Mouse (Mus musculus) 416B (cell line): Measurements from ENCODE around the gene Hhipl1.

Source experiments
- DNase-seq: peaks from one replicate; pipeline ENCODE4 v3.0.0; 2011; ENCODE audit warnings: low read depth

Hhipl1 gene

DNA sequence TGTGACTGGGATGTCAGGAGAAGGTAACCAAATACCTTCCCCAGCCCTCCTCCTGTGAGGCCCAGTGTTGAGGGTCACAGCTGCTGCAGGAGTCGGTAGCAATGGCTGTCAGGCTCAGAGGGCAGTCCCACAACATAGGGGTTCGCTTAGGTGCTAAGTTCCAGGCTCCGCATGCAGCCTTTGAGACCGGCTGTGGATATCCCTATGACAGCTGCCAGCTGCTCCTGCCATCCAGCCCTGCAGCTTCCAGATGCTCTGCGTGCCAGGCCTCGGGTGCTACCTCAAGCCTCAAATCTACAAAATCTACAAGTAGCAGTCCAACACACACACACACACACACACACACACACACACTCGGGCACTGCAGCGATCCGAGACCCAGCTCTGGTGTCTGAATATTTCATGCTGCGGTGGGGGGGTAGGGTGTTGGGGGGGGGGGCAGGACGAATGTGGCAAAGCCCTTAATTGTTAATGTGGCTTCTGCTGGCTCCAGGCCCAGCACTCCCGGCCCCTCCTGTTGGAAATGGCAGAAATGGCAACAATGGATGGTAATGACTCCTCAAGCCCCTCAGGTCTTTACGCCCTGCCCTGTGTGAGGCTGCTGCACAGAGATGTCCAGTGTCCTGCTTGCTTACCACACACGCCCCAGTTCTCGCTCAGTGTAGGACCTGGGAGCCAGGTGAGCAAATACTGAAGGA is 27.7 kb upstream of the Hhipl1 start:
- DNase-seq: no peak

DNA sequence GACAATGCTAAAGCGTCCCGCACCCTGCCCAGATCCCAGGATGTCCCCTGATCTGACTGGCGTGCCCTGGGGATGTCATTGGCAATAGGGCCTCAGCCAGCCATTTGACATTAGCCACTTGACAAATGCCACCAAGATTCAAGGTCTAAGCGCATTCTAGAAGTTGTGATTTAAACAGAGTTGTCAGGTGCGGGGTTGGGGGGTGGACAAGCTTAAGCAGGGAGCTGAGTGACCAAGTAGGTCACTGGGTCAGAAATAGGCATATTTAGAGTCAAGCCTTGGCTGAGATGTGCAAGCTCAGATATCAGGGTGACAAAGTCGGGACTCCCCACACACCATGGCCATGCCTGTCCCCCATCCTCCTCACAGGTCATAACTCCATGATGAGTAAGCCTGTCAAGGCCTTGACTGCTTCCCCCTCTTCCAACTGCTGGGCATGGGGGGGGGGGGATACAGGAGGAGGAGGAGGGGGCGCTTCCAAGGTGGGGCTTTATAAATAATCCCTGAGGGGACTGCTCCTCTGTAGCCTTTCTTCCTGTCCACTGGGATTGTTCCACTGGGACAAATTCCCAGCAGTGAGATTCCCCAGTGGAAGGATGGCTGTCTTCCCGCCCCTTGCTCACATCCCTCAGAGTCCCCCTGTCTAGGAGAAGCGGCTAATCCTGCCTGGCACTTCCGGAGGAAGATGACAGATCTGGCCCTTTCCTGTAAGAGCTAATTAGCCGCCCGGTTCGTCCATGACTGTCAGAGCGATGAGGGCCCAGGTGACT is 21.4 kb upstream of the Hhipl1 start:
- DNase-seq: no peak

DNA sequence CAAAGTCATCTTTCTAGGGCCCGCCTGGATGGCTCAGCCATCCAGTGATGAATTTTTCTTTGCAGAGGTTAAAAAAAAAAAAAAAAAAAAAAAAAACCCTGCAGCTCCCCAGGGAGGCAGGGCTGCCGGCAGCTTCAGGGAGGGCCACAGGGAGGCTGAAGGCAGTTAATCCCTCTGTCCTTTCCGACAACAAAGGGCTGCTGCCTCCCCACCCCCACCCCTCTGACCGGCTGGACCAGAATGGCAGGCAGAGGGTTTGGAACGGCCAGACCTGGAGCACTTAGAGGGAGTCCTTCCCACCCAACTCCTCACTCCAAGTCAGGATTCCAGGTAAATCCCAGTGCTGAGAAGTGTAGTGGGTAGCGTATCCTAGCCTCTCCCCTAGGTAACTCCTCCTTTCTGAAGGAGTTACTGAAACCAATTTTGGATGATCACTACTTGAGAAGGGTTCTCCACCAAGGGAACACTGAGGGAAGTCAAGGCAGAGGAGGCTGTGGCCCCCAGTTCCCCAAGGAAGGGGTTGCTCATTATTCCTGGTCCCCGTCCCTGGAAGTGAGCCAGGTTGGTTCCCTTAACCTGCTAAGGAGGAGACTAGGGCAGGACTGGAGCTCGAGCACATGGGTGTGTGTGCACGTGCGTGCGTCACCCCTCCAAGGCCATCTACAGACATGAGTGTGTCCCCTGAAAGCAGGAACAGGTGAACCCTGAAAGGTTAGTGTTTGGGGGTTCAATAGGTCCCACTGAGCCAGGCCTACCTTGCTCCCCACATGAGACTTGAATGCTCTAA is 20.7 kb upstream of the Hhipl1 start:
- no peak for DNase-seq

DNA sequence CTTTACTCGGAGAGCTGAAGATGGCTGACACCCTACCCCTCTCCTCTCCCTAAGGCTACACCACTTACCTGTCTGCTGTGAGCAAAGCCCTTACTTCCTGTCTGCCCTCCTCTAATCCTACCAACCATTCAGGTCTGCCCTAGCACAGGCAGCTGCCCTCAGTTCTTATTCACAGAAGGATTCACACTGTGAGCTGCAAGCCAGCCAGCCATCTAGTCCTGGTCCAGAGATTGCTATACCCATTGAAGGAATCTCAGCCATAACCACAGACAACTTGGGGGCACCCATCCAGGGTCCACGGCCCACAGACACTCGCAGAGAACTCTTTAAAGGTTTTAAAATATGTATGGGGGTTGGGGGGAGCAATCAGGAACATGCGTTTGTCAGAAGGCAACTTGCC is 19.7 kb upstream of the Hhipl1 start:
- DNase-seq: no peak

DNA sequence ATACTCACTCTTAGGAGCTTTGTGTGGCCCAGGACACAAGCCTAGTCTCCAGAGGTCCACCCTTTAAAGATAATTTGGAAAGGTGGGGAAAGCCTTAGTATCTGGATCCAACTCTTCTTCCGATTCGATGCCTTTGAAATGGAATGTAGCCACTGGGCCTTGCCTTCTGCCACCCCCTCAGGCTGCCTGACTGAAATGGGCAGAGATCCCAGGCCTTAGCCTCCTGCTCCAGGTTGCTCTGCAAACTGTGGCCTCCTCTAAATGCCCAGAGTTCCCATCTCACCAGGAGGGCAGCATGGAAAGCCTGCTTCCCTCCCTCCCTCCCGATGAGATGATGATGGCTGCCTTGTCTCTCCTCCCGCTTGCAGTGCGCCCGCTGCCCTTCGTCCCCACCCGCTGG is 19.1 kb upstream of the Hhipl1 start:
- no peak for DNase-seq

DNA sequence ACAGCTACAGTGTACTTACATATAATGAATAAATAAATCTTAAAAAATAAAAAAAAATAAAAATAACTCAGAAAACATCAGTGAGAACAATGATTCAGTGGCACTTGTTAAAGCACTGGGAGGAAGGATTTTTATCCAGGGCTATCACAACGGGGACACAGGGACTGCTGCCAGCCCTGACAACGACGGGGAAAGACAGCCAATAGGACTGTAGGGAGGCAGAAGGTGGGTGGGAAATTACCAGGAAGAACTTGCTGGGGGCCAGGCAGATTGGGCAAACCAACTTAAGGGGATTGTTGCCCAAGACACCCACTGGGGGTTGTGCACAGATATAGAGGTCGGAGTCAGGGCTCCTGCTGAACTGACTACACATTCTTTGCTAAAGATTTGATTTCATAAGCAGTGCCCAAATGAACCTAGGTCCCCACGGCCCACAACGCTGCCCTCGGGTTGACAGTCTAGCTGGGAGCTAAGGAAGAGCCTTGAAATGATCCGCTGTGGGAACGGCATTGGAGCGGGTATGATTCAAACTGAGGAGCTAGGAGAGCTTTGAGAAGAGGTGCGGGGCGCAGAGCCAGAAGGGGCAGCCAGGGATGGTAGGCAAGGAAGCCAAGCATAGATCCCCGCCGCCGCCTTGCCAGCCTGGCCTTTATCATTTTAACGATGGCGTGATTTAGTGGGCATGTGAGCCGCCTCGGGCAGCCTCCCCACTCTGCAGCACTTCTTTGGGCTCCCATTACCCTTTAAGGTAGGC is 17.8 kb upstream of the Hhipl1 start:
- DNase-seq: no peak

DNA sequence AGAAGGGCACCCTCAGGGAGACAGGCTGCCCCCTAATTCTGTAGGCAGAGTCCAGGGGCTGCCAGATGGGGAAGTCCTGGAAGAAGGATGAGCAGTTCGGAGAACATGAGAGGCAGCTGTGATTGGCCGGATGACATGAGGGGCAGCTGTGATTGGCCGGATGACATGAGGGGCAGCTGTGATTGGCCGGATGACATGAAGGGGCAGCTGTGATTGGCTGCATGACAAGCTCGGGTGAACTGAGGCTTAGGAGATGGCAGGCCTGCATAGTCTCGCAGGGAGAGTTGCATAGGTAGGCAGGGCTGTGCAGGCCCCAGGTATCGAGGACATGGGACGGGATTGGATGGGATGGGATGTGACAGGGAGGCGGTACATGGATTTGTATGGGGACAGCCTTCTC is 13.7 kb upstream of the Hhipl1 start:
- no peak for DNase-seq

DNA sequence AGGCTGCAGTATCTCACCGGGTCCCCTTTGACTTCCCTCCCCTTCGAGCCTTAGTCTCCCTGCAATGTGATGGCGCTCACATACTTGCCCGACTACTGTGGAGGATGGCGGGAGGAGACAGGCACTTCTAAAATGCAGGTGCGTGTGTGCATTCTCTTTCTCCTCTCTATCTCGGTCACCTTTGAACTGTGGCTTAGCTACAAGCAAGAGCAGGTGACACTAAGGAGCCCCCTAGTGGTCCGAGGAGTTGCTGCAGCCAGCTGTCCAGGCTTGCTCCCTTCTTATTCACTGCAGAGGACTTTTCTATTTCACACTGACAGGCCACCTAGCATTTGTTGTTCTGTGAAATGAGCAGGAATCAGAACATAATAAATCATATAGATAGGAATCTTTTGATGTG is 13.1 kb upstream of the Hhipl1 start:
- DNase-seq: peak; percentile 68

DNA sequence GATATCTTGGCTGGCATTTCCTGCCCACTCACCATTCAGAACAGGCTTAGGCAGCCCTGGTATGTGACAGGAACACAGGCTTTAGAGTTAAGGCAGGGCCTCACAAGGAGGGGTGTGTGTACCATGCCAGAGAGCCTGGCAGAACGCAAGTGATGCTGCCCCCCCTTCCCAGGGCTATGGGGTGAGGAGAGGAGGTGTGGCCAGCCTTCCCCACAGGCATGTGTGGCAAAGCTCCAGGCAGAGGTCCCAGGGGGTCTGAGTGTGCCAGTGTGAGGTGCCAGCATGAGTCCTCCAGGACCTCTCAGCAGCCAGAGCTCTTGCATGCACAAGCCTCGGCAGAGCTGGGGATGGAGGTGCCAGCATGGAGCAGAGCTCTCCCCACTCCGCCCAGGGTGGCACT is 11.4 kb upstream of the Hhipl1 start:
- DNase-seq: no peak

DNA sequence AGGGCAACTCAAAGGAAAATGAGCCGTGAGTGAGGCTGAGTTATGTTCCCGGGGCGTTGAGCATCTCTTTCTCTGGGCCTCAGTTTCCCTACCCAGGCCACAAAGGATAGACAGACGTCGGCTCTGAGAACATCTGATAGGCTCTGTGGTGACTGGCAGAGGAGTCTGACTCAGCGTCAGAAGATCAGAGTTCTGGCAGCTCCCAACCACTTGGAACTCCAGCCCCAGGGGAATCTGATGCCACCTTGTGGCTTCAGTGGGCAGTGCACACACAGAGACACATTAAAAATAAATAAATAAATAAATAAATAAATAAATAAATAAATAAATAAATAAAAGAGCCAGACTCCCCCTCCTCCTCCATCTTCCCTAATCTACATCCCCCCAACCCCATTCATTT is 9.0 kb upstream of the Hhipl1 start:
- peak; percentile 38 for DNase-seq

DNA sequence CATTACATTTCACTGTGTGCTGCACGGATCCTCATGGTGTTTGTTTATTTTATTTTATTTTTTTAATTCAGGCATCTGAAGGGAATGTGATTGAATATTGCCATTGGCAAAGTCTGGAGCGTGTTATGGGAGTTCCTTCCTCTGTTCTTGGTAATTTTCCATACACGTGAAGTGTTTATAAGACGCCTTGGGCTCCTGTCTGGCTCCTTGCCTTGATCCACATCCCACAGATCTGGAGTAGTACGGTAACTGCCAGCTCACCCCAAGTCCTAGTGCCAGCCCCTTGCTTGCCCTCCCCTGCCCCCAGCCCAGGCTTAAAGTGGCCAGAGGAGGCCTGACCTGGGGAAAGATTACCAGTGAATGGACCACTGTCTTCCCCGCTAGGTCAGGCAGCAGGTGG is 5.1 kb upstream of the Hhipl1 start:
- no peak for DNase-seq

DNA sequence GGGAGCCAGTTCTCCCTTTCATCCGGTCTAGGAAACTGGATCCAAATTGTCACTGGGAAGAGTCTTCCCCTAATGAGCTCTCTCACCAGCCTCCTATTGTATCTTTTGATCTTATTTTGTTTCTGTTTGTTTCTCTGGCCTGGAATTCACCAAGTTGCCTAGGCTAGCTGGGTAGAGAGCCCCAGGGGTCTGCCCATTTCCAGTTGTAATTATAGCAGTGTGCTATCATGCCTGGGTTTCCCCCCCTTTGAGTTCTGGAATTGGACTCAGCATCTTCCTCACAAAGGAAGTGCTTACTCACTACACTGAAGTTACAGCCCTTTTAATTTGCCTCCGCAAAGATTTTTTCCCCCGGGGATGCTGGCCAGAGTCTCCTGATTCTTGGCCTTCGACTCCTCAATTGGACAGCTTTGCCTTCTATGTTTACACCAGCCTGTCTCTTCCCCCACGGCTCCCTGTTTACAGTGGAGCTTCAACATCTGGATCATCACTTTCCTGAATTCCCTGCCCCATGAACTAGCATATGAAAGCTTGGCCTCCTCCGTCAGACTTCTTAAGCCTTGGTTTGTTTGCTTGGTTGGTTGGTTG is 2.2 kb upstream of the Hhipl1 start:
- no peak for DNase-seq

DNA sequence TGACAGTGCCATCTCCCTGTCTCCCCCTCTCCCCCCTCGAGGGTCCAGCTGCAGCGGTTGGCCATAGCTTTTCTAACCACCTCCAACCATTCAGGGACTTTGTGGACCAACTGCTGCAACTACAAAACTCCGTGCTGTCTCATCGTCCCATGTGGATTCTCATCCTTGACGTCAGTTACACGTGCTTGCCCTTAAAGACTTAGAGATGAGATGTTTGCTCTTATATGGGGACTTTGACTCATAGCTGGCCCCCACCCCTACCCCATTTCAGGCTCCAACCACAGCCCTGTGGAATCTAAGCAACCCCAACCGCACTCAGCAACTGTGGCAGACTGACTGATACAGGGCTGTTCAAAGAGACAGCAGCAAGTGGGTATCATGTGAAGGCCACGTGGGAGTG is 898 bp upstream of the Hhipl1 start:
- DNase-seq: no peak

DNA sequence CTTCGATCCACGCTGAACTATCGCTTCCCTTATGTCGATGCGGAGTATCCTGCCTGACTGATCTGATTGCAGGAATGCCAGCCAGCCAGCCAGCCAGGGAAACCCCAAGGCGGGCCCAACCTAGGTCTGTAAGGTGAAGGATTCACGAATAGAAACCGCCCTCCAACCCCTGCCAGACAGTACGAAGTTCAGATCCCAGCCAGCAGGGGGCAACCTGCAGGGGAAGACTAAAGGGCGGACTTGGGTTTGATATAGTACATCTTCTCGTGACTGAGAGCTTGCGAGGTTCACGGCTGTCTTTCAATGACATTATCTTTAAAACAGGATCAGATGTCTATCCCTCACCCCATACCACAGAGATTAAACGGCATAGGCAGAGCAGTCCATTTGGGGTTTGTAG is 1.5 kb downstream of the Hhipl1 start:
- DNase-seq: peak; percentile 46

DNA sequence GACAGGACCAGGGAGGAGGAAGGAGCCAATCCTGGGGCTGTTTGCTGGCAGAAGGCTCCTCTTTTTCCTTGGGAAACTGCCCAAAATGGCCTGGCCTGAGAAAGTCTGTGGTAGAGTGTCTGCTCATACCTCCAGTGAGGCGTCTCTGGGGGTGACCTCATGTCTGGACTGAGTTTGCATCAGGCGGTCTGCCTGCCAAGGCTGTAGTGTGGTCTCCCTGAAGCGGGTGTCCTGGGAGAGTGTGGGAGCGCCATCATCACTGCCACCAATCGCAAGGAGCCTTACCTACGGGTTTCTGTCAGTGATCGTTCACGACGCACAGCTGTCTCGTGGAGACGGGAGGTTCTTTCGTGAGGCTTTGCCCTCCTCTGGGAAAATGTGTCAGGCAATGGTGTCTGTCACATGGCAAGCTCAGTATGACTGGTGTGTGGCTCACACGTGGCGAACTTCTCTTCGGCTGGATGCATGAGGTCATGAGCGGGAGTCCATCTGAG is 2.3 kb downstream of the Hhipl1 start:
- no peak for DNase-seq

DNA sequence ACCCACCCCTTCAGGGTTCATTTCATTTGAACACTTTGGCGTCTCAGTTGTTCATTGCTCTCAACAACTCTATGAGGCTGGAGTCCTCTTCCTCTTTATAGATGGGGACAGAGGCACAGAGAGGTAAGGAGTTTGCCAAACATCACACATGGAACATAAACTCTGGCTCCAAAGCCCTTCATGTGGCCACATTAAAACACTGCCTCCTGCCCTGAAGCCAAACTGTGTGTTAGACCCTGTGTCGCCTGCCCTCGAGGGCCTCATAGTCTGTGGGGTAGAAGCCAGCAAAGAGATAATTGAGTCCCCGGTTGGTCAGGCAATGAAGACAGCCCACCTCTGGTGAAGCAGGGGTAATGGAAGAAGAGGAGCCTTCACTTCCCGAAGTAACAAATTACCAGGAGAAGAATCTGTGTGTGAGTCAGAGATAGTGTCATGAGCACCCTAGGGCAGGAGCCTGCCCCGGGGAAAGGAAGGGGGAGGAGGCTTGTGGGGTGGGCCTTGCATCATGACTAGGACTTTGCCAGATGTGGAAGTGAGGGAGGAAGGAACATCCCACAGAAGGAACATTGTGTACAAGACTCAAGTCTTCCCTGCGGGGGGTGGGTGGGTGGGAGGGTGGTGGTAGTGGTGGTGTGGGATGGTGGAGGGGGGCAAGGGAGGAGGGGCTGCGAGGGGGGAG is 3.2 kb downstream of the Hhipl1 start:
- peak; percentile 74 for DNase-seq

DNA sequence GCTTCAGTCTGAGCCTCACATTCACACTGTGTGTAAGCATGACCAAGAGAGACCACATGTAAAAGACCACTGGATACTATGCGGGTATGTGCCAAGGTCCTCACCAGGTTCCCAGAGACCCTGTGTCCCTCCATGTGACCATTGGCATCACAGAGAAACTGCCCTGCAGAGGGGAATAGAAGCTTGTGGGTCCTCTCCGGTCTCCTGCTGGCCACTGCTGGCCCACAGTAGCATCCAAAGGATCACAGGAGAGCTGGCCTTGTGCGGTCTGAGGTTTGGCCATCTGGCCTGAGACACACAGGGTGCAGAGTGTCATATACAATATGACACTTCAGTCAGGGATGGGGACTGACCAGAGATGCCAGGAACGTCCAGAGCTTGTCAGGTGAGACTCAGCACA is 4.0 kb downstream of the Hhipl1 start:
- no peak for DNase-seq

DNA sequence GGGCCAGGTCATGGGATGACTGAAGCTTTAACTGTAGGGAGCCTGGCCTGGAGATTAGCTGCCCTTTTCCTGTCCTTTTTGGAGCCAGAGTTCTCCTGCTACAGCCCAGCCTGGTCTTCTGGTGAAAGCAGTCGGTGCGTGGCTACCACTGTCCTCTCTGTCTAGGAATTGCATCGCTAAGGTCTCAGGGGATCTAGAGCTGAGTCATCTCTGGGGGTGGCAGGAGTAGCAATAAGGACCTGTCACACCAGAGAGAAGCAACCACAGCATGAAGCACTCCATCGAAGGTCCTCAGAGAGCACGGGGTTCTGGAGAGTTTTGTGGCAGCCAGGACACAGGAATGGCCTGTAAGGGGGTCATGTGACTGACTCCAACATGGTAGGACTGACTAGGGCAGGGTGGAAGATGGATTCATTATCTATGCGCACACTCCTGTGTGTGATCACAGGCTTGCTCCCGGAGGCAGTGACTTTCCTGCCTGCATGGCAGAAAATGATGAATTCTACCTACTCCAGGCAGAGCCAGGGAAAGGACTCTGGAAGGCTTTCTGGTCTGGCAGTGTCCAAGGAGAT is 4.5 kb downstream of the Hhipl1 start:
- DNase-seq: no peak

DNA sequence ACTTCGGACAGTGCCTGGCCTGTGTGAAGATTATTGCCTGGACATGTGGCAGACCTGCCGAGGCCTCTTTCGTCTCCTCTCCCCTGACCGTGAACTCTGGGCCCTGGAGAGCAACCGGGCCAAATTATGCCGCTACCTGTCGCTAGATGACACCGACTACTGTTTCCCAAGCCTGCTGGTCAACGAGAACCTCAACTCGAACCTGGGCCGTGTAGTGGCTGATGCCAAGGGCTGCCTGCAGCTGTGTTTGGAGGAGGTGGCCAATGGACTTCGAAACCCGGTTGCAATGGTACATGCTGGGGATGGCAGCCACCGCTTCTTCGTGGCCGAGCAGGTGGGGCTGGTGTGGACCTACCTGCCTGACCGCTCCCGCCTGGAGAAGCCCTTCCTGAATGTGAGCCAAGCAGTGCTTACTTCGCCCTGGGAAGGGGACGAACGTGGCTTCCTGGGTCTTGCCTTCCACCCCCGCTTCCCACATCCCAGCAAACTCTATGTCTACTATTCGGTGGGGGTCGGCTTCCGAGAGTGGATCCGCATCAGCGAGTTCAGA is 5.7 kb downstream of the Hhipl1 start:
- DNase-seq: no peak

DNA sequence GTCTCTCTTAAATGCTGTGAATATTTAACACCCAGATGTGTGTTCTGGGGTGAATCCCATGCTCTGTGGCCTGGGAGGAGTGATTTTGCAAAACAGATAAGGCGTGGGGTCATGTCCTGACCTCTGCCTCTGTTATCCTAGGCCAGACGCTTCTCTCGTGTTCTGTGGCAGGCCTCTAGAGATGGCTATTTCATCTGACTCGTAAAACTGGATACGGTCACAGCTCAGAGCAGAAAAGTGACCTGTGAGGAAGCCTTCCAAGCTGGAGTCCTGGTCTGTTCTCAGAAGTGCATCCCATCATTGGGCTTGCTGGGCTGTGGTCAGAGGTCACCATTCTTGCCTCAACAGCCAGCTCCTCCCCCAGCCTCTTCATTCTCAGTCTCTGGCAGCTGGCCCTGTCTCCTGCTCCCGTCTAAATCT is 6.4 kb downstream of the Hhipl1 start:
- DNase-seq: no peak
